Mouse (Mus musculus): ENCODE results near the gene Ntpcr.

DNA sequence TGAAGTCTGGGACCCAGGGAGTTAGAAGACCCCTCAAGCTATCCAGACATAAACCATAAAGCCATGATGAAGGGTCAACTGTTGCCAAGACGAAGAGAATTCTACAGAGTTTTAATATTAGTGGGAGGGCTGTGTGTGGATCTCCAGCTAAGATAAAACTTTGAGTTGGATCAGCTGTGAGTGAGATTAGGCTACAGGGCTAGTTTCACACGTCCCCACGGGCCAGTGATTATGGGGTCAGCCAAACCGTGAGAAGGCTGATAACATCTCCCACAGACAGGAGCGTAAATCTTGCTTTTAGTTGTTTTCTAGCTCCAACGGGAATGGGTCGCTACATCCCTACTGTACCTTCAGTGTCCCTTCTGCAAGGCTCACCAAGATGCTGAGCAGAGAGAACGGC is 49.9 kb downstream of the Ntpcr start:
- TF ChIP-seq CTCF (IDR thresholded peaks at IDR 0.05; ENCODE audit: borderline replicate concordance, insufficient read depth, low read length) (no peak), POLR2A (IDR thresholded peaks at IDR 0.05; ENCODE audit: low read depth, low read length) (no peak)

Data from embryonic fibroblast, embryonic 13.5 days (primary cell).